Mouse (Mus musculus) myocyte (in vitro differentiated cells): ENCODE measurements around the gene Nr4a3.

Experiments
- CEBPB ChIP-seq: IDR thresholded peaks from 2 replicates; pipeline ENCODE4 v1.6.1; 2011; ENCODE audit warnings: mild to moderate bottlenecking, moderate library complexity; ENCODE audit not compliant: poor library complexity, insufficient read depth, severe bottlenecking
- MAX ChIP-seq: IDR thresholded peaks from one replicate; pipeline ENCODE4 v1.6.1; 2011; ENCODE audit warnings: low read depth, mild to moderate bottlenecking, control low read depth
- MYOD1 ChIP-seq, 3 experiments: IDR thresholded peaks; one replicate each; pipeline ENCODE4 v1.6.1; 2011; ENCODE audit warnings: control low read depth in 2 of 3, low read depth in 2 of 3, mild to moderate bottlenecking in 2 of 3, moderate library complexity in 1 of 3; ENCODE audit not compliant: insufficient read length in 2 of 3, control insufficient read depth in 1 of 3
- MYOG ChIP-seq, 3 experiments: IDR thresholded peaks; one replicate each; pipeline ENCODE4 v1.6.1; 2011; ENCODE audit warnings: control low read depth in 2 of 3, low read depth in 2 of 3, mild to moderate bottlenecking in 2 of 3; ENCODE audit not compliant: insufficient read length in 2 of 3, control insufficient read depth in 1 of 3, insufficient read depth in 1 of 3
- POLR2A ChIP-seq: IDR thresholded peaks from one replicate; pipeline ENCODE4 v1.6.1; 2011; ENCODE audit warnings: low read depth, mild to moderate bottlenecking, control low read depth, moderate library complexity; ENCODE audit not compliant: insufficient read length
- POLR2AphosphoS2 ChIP-seq: IDR thresholded peaks from one replicate; pipeline ENCODE4 v1.6.1; 2011; ENCODE audit warnings: low read depth, control low read depth; ENCODE audit not compliant: insufficient read length
- REST ChIP-seq: IDR thresholded peaks from one replicate; pipeline ENCODE4 v1.6.1; 2011; ENCODE audit warnings: mild to moderate bottlenecking, control low read depth, moderate library complexity; ENCODE audit not compliant: insufficient read depth, insufficient read length
- SRF ChIP-seq: IDR thresholded peaks from one replicate; pipeline ENCODE4 v1.6.1; 2011; ENCODE audit warnings: low read depth; ENCODE audit not compliant: control insufficient read depth, insufficient read length
- TCF12 ChIP-seq: IDR thresholded peaks from one replicate; pipeline ENCODE4 v1.6.1; 2011; ENCODE audit warnings: mild to moderate bottlenecking, control low read depth; ENCODE audit not compliant: poor library complexity, insufficient read depth, severe bottlenecking
- TCF3 ChIP-seq: IDR thresholded peaks from one replicate; pipeline ENCODE4 v1.6.1; 2011; ENCODE audit warnings: low read depth, control low read depth; ENCODE audit not compliant: insufficient read length
- USF1 ChIP-seq: IDR thresholded peaks from one replicate; pipeline ENCODE4 v1.6.1; 2011; ENCODE audit warnings: low read depth, mild to moderate bottlenecking, control low read depth, moderate library complexity

DNA sequence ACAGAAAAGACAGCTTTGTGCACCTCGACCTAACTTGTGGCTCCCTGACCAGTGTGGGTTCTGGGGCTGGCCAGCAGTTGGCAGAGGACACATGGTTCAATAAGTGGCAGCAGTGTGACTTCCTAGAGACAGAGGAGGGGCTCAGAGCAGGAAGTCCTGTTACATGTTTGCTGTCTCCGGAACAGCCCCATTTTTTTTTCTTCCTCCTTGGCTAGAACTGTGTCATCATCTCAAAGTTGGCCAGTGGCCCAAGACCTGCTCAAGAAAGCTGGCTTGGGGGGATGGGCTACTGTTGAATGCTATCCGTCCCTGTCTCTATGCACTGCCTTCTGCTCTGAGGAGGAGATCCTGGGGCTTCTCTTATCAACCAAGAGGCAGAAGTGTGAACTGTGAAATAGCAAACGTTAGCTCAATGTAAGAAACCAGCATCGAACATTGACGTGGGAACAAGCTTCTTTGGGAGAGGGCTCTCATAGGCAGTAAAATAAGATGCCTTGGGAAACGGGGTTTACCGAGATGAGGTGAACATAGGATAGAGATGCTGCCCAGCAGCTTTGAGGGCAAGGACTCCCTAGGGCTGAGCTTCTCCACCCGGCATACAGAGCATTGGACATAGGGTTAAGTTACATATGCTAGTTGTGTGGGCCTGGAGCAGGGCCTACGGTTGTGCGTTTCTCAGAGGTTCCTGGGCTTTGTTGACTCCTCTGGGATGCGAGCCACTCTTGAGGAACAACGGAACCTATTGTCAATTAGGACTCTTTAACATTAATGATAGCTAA lies 31.9 kb downstream of the Nr4a3 start:
- no peak for TF ChIP-seq POLR2A
- no peak for TF ChIP-seq TCF12
- no peak for TF ChIP-seq SRF
- no peak for TF ChIP-seq MYOG (IDR thresholded peaks at IDR 0.05; ENCODE audit: control insufficient read depth in 1 of 3, insufficient read depth in 1 of 3, insufficient read length in 2 of 3, low read depth in 2 of 3)
- no peak for TF ChIP-seq REST
- no peak for TF ChIP-seq POLR2AphosphoS2
- no peak for TF ChIP-seq MAX
- TF ChIP-seq USF1 = no peak
- no peak for TF ChIP-seq CEBPB
- no peak for TF ChIP-seq TCF3
- no peak for TF ChIP-seq MYOD1 (IDR thresholded peaks at IDR 0.05; ENCODE audit: control insufficient read depth in 1 of 3, insufficient read length in 2 of 3, low read depth in 2 of 3)
